Mouse (Mus musculus) liver, embryonic 14.5 days (tissue): Measurements from ENCODE around the gene Fcrla. TPM values are rescaled to one million over a fixed set of nuclear protein-coding genes. Genes with fewer than 3 reads are reported as not detected.
"Not testable (repeated sequence)": the region's sequence is repeated elsewhere in the genome, so short reads cannot be mapped to it uniquely, and the experiment has no call there.

Experiments used
- ATAC-seq: fragments of 200-750 bp; cut with Nextera tagmentation; 2 replicates; pipeline ENCODE4 v1.8.0; 2017; ENCODE audit warnings: moderate number of reproducible peaks, mild to moderate bottlenecking, moderate library complexity; ENCODE audit not compliant: insufficient read depth
- DNase-seq, 3 experiments: peaks; one replicate each; pipeline ENCODE4 v3.0.0-alpha.2; 2012 to 2013; ENCODE audit warnings: low read depth in 3 of 3, low spot score in 3 of 3
- H3K27ac ChIP-seq: fragments of 300-500 bp; sonication (generic); 2 replicates; pipeline ENCODE4 v1.5.1; 2014; ENCODE audit warnings: moderate library complexity, mild to moderate bottlenecking, control low read depth, inconsistent platforms
- H3K27me3 ChIP-seq: fragments of 300-500 bp; sonication (generic); 2 replicates; pipeline ENCODE4 v1.6.1; 2014; ENCODE audit warnings: mild to moderate bottlenecking, low read length, moderate library complexity; ENCODE audit not compliant: control insufficient read depth, insufficient read depth
- H3K36me3 ChIP-seq: fragments of 300-500 bp; sonication (generic); replicated peaks from 2 replicates; pipeline ENCODE4 v1.6.1; 2014; ENCODE audit warnings: low read depth; ENCODE audit not compliant: control insufficient read depth, insufficient read depth
- H3K4me1 ChIP-seq, 2 experiments: fragments of 200-500 bp in 1 of 2; fragments of 300-500 bp in 1 of 2; sonication (generic) in 1 of 2; replicated peaks; 2 replicates each; pipeline ENCODE4 v1.6.1; 2012 to 2014; ENCODE audit warnings: antibody characterized with exemption in 1 of 2, inconsistent platforms in 1 of 2, low read length in 1 of 2; ENCODE audit not compliant: control insufficient read depth in 2 of 2, insufficient read depth in 2 of 2
- H3K4me2 ChIP-seq: fragments of 300-500 bp; sonication (generic); 2 replicates; pipeline ENCODE4 v1.6.1; 2014; ENCODE audit warnings: low read depth, mild to moderate bottlenecking, control low read depth, moderate library complexity
- H3K4me3 ChIP-seq, 2 experiments: fragments of 200-500 bp in 1 of 2; fragments of 300-500 bp in 1 of 2; sonication (generic) in 1 of 2; 2 replicates each; pipeline ENCODE4 v1.5.1; 2012 to 2014; ENCODE audit warnings: low read depth in 2 of 2, low read length in 2 of 2, mild to moderate bottlenecking in 2 of 2, control low read depth in 1 of 2, inconsistent platforms in 1 of 2, moderate library complexity in 1 of 2; ENCODE audit not compliant: insufficient read depth in 1 of 2
- H3K9ac ChIP-seq: fragments of 300-500 bp; sonication (generic); replicated peaks from 2 replicates; pipeline ENCODE4 v1.6.1; 2014; ENCODE audit warnings: mild to moderate bottlenecking, control low read depth, moderate library complexity
- H3K9me3 ChIP-seq: fragments of 300-500 bp; sonication (generic); 2 replicates; pipeline ENCODE4 v1.6.1; 2016; ENCODE audit warnings: low read length, mixed read lengths; ENCODE audit not compliant: control insufficient read depth
- CTCF ChIP-seq: IDR thresholded peaks from 2 replicates; pipeline ENCODE4 v1.5.1; 2016; ENCODE audit warnings: antibody characterized with exemption, low read depth, control low read depth
- EP300 ChIP-seq: IDR thresholded peaks from 2 replicates; pipeline ENCODE4 v1.6.1; 2016; ENCODE audit warnings: antibody characterized with exemption, low read depth
- WGBS: fragments of 180-500 bp; shearing (Covaris S2); extraction: QIAGEN DNeasy Blood & Tissue Kit; methylation state at CpG from one replicate; pipeline ENCODE4 v1.1.7; 2014; ENCODE audit not compliant: insufficient replicate concordance; 5-methylcytosine and 5-hydroxymethylcytosine counted together
- polyA plus RNA-seq, 2 experiments: library from polyadenylated mRNA; depleted of rRNA in 1 of 2; stranded (reverse) in 1 of 2; unstranded in 1 of 2; fragments of >200 nt; fragmentation: Nextera tagmentation in 1 of 2; extraction: Ambion mirVana in 1 of 2; gene quantifications; 2 replicates each; pipeline versions ENCODE4 v1.2.1 to v1.2.3; 2012 to 2014

Gene Fcrla
- polyA plus RNA-seq, 2 experiments, result 0.35 to 0.56 TPM

GRCm38 (mm10) chr1:170953192-170953591, 25.8 kb upstream of the Fcrla start:
- H3K27ac ChIP-seq, result no peak overlapping the region
- DNase-seq, result no peak
- H3K9me3 ChIP-seq, result no peaks in the 10 kb centered on the region
- H3K27me3 ChIP-seq, result no peaks in the 10 kb centered on the region
- no peak for TF ChIP-seq CTCF
- no peak overlapping the region for H3K4me2 ChIP-seq
- H3K9ac ChIP-seq, result no peak overlapping the region
- peaks cover 0 to 8% of the 10 kb centered on the region in 2 experiments; a peak in 2 of 4 replicates for H3K4me1 ChIP-seq
- no peak overlapping the region for H3K4me3 ChIP-seq
- no peaks in the 10 kb centered on the region for H3K36me3 ChIP-seq
- no peak for ATAC-seq
- 33% methylated on average over 2 of the region's 2 CpGs for WGBS

GRCm38 (mm10) chr1:170950772-170951171, 23.4 kb upstream of the Fcrla start:
- peaks cover 0 to 8% of the 10 kb centered on the region in 2 experiments; a peak in 2 of 4 replicates for H3K4me1 ChIP-seq
- ATAC-seq, result peak; percentile 48; the same call in 1 of the 2 replicates
- no peak overlapping the region for H3K27ac ChIP-seq
- TF ChIP-seq CTCF, result no peak
- no peak for TF ChIP-seq EP300
- H3K9ac ChIP-seq, result no peak overlapping the region
- H3K36me3 ChIP-seq, result no peaks in the 10 kb centered on the region
- peak; percentile 25 to 66 (median 27) for DNase-seq
- no peak overlapping the region for H3K4me2 ChIP-seq
- no peaks in the 10 kb centered on the region for H3K27me3 ChIP-seq
- H3K9me3 ChIP-seq, result no peaks in the 10 kb centered on the region
- WGBS, result 9% methylated on average over 3 of the region's 3 CpGs
- no peak overlapping the region for H3K4me3 ChIP-seq

- not testable (repeated sequence) for H3K36me3 ChIP-seq, H3K27ac ChIP-seq, H3K4me3 ChIP-seq, H3K9me3 ChIP-seq, H3K9ac ChIP-seq, DNase-seq, H3K4me1 ChIP-seq, H3K4me2 ChIP-seq, H3K27me3 ChIP-seq, ATAC-seq
- WGBS, result 75% methylated on average over 2 of the region's 9 CpGs
Observed at GRCm38 (mm10) chr1:170944908-170945307, 17.5 kb upstream of the Fcrla start.

DNA sequence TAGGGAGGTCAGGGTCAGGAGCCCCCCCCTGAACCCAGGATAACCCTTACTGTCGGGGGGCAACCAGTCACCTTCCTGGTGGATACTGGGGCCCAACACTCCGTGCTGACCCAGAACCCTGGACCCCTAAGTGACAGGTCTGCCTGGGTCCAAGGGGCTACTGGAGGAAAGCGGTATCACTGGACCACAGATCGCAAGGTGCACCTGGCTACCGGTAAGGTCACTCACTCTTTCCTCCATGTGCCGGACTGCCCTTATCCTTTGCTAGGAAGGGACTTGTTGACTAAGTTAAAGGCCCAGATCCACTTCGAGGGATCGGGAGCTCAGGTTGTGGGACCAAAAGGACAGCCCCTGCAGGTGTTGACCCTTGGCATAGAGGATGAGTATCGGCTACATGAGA, 16.8 kb upstream of the Fcrla start:
- H3K27me3 ChIP-seq, H3K9ac ChIP-seq, H3K4me2 ChIP-seq, H3K27ac ChIP-seq, H3K4me3 ChIP-seq, H3K4me1 ChIP-seq, DNase-seq, H3K9me3 ChIP-seq, ATAC-seq, H3K36me3 ChIP-seq: not testable (repeated sequence)
- WGBS, result 82% methylated on average over 9 of the region's 9 CpGs

GRCm38 (mm10) chr1:170939255-170939654, 11.9 kb upstream of the Fcrla start:
- no peak for ATAC-seq
- no peak for TF ChIP-seq CTCF
- no peak for TF ChIP-seq EP300
- no peak overlapping the region for H3K9ac ChIP-seq
- H3K27me3 ChIP-seq, result no peaks in the 10 kb centered on the region
- H3K4me3 ChIP-seq, result no peak overlapping the region
- H3K36me3 ChIP-seq, result no peaks in the 10 kb centered on the region
- no peak for DNase-seq
- H3K4me1 ChIP-seq, result no peaks in the 10 kb centered on the region
- whole genome bisulfite sequencing, result 64% methylated on average over 12 of the region's 12 CpGs
- H3K4me2 ChIP-seq, result no peak overlapping the region
- H3K9me3 ChIP-seq, result no peaks in the 10 kb centered on the region
- no peak overlapping the region for H3K27ac ChIP-seq

DNA sequence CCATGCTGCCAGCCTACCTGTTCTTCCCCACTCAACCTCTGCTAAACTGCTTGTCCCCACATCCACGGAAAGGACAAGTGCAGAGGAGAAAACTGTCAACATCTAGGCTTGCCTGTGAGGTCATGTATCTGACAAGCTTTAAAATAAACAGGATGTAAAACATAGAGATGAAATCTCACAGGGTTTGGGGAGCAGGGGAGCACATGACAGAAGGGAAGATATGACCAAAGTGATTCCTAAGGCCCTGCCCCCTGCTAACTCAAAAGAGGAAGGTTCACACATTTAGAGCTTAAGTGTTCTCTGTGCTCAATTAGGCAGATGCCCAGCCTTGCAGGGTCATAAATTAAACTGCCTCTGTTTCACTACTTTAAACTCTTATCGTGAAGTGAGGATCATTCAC, 7.0 kb upstream of the Fcrla start:
- H3K4me1 ChIP-seq, result no peaks in the 10 kb centered on the region
- no peak overlapping the region for H3K27ac ChIP-seq
- WGBS, result 46% methylated on average over 2 of the region's 2 CpGs
- no peaks in the 10 kb centered on the region for H3K9me3 ChIP-seq
- H3K4me2 ChIP-seq, result no peak overlapping the region
- no peak for ATAC-seq
- no peaks in the 10 kb centered on the region for H3K27me3 ChIP-seq
- no peak overlapping the region for H3K4me3 ChIP-seq
- TF ChIP-seq CTCF, result no peak
- no peak for TF ChIP-seq EP300
- H3K9ac ChIP-seq, result no peak overlapping the region
- no peak for DNase-seq
- H3K36me3 ChIP-seq, result no peaks in the 10 kb centered on the region
